Mouse (Mus musculus): ENCODE measurements around the gene Mmel1.

Mmel1 gene

GRCm38 (mm10) chr4:154869440-154869839 lies at the start of gene Mmel1:
TSS of gene Mmel1 (plus strand) at chr4:154869585.
- in situ Hi-C loops (cut with MboI, MseI), result loop anchor here (5.0 kb wide), 1 partner anchor 198 kb away; the partner anchor contains the start of gene Pex10

- in situ Hi-C loops (cut with MboI, MseI), result loop anchor here (10.0 kb wide), 1 partner anchor 711 kb away; no protein-coding TSS in a partner anchor
Measured at GRCm38 (mm10) chr4:154825662-154826061, 43.7 kb upstream of the Mmel1 start.

GRCm38 (mm10) chr4:154826224-154826623 lies 43.2 kb upstream of the Mmel1 start:
- in situ Hi-C loops (cut with MboI, MseI), result loop anchor here (10.0 kb wide), 1 partner anchor 711 kb away; no protein-coding TSS in a partner anchor

- in situ Hi-C loops (cut with MboI, MseI), result loop anchor here (10.0 kb wide), 1 partner anchor 712 kb away; no protein-coding TSS in a partner anchor
Measured at GRCm38 (mm10) chr4:154827181-154827580, 42.2 kb upstream of the Mmel1 start.

- in situ Hi-C loops (cut with MboI, MseI), result loop anchor here (10.0 kb wide), 1 partner anchor 713 kb away; no protein-coding TSS in a partner anchor
Measured at GRCm38 (mm10) chr4:154827861-154828610, 41.3 kb upstream of the Mmel1 start.

DNA sequence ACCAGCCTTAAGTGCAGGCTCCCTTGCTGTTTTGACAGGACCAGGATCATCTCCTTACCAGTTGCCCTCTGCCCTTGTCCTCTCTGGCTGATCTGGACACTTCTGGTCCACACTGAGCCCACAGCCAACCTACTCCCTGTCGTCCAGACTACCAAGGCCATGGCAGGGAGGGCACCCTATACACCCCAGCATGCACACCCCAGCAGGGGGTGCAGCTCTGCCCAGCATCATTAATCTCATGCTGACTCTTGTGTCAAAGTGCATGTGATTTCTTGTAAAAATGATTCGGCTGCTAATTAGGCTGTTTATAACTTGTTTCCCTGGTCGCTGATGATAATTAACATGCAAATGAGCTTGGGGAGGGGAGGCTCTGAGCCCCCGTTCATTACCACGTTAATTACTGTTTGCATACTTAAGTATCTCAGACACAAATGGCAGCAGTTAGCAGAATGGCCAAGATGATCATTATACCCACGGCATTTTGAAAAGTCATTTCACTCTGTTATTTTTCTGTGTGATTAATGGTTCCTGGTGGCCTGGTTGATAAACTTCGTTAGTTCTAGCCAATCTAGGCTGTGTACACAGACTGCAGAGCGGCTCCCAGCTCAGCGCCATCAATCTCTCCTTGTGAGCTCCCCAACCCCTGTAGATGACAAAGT lies 37.3 kb upstream of the Mmel1 start:
- in situ Hi-C loops (cut with MboI, MseI), result no loop called here

GRCm38 (mm10) chr4:154836183-154836915 lies 33.0 kb upstream of the Mmel1 start:
- in situ Hi-C loops (cut with MboI, MseI), result no loop called here

DNA sequence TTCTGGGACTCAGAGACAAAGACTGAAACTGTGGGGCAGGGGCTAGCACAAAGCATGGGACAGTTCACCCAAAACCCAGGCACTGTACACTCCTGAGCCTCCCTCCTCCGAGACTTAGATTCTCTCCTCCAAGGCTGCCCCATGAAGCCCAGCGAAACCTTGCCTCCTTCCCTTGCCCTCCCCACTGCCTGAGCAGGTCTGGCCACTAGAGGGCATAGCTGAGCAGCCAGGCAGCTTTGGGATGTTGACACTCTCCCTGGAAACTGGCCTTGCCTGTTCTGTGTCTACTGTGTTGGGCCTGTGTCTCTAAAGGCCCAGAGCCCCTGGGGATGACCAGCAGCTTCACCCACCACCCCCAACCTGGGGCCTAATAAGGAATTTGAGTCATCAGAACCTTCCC lies 32.2 kb upstream of the Mmel1 start, which contains the start of gene Ttc34:
Ttc34 (plus strand) TSS at position 290 of the 400 bp plus-strand sequence.
- in situ Hi-C loops (cut with MboI, MseI), result no loop called here

- in situ Hi-C loops (cut with MboI, MseI), result no loop called here
Measured at GRCm38 (mm10) chr4:154838741-154839140, 30.6 kb upstream of the Mmel1 start.

DNA sequence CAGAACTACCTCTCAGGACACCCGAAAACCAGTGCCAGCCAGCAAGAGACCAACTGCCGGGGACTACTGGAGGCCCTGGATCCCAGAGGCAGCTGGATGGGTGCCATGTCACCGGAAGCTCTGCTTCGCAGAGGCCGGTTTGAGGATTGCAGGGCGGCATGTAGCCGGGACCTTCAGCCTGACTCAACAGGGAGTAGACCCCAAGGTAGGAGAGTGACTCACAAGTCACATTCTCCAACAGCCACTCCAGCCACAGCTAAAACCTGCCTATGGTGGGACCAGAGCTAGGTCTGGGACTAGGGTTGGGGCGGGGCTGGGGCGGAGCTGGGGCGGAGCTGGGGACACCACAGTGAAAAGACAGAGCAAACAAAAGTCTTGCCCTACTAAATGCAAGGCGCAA lies 30.0 kb upstream of the Mmel1 start:
- in situ Hi-C loops (cut with MboI, MseI), result no loop called here

DNA sequence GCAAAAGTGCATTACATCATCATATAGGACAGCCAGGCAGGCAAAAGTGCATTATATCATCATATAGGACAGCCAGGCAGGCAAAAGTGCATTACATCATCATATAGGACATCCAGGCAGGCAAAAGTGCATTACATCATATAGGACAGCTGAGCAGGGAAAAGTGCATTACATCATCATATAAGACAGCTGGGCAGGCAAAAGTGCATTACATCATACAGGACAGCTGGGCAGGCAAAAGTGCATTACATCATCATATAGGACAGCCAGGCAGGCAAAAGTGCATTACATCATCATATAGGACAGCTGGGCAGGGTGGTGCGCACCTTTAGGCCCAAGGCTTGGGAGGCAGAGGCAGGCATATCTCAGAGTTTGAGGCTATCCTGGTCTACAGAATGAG lies 16.7 kb upstream of the Mmel1 start:
- in situ Hi-C loops (cut with MboI, MseI), result no loop called here

DNA sequence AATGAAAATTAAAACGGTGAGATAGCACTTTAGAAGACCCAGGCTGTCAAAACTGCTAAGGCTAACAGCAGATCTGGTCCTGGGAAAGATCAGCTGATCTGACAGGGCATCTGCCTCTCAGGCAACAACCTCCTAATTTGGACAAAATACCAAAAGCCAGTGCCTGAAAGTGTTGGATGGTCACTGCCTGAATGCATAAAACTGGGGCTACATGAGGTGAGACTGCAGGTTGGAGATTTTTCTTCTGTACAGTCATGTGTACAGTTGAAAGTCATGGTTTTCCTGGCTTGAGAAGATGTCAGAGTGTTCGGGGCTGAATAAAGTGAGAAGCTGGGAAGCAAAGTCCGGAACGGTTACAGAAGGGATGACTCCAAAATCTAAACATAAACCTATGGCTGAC lies 15.5 kb upstream of the Mmel1 start:
- in situ Hi-C loops (cut with MboI, MseI), result no loop called here

GRCm38 (mm10) chr4:154854676-154855345 lies 14.6 kb upstream of the Mmel1 start:
- in situ Hi-C loops (cut with MboI, MseI), result no loop called here

DNA sequence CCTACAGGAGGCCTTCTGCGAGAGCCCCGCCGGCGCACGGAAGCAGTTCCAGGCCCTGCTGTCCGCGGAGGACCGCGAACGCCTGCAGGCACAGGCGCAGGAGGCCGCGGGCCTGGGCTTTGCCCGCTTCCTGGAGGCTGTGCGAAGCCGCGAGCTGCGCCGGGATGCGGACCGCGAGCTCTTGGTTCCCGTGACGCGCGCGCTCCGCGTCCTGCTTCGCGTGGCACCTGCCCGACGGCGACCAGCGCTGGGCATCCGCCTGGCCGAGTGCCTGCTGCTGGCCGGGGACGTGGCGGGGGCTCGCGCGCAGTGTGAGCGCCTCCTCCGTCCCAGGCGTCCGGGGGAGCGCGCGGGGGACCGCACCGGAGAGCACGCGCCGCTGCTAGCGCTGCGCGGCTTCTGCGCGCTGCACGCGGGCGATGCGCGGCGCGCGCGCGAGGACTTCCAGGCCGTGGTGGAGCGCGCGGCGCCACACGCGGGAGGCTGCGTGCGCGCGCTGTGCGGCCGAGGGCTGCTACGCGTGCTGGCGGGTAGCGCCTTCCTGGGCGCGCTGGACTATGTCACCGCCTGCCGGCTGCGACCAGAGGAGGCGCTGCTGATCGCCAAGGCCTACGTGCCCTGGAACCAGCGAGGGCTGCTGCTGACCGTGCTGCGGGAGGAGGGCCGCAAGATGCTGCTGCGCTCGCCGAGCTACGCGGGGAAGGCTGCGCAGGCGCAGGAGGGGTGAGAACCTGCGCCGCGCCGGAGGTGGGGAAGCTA lies 13.5 kb upstream of the Mmel1 start:
- in situ Hi-C loops (cut with MboI, MseI), result no loop called here

DNA sequence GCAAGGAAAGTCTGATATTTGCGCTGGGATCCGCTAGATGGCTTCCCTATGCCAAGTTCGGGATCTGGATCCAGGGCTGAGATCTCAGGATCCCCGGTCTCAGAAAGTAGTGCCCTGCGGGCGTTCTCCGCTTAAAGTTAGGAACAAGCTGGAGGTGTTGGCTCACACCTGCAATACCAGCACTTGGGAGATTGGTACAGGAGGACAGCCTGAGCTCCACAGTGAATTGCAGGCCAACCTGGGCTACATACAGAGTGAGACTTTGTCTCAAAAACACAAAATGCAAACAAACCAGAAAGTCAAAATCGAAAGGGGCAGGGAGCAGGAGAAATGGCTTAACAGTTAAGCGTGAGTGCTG lies 12.9 kb upstream of the Mmel1 start:
- in situ Hi-C loops (cut with MboI, MseI), result no loop called here

- in situ Hi-C loops (cut with MboI, MseI), result no loop called here
Measured at GRCm38 (mm10) chr4:154856882-154857281, 12.5 kb upstream of the Mmel1 start.

DNA sequence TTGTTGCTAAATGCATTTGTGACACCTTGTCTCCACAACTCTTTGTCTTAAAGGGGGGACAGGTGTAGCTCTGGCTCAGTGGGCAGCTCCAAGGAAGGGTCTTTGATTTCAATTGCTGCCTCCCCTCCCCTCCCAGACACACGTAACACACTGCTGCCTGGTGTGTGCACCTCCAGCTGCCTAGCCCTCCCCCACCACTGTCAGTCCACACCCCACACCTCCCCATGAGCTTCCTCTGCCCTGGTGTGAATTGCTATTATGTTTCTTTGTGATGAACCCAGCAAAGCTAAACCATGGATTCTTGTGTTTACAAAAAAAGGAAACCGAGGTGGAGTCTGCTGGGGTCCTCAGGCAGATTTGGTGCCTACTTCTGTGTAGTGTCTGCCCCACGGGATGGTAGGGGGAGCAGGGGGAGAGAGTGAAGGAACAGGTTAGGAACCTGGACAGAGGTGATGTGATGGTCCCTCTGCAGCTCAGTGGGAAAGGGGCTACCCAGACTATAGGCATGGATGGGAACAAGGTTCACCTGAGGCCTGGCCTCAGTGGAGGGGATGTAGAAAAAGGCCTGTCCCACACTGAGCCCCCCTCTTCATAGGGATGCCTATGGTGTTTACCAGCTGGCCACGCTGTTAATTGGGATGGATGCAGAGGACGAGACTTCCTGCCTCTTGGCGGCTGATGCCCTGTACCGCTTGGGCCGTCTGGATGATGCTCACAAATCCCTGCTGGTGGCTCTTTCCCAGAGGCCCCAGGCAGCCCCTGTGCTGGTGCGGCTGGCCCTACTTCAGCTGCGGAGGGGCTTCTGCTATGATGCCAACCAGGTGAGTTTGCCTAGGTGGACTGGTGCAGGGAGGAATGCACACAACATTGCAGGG lies 11.8 kb upstream of the Mmel1 start:
- in situ Hi-C loops (cut with MboI, MseI), result no loop called here

- in situ Hi-C loops (cut with MboI, MseI), result no loop called here
Measured at GRCm38 (mm10) chr4:154858601-154859000, 10.8 kb upstream of the Mmel1 start.

- in situ Hi-C loops (cut with MboI, MseI), result no loop called here
Measured at GRCm38 (mm10) chr4:154861967-154862366, 7.4 kb upstream of the Mmel1 start.

GRCm38 (mm10) chr4:154863436-154863935 lies 5.9 kb upstream of the Mmel1 start:
- in situ Hi-C loops (cut with MboI, MseI), result no loop called here

All from T-helper 1 cell (primary cell).